Mouse (Mus musculus) adrenal gland, postnatal 4 days (tissue): ENCODE measurements around the gene Ilf2. TPM values are rescaled to one million over a fixed set of nuclear protein-coding genes. Genes with fewer than 3 reads are reported as not detected.

Experiments
- total RNA-seq, 2 experiments: library from RNA; stranded (reverse); gene quantifications; 2 replicates each; pipeline ENCODE4 v1.2.3; 2021

The Ilf2 gene
- total RNA-seq, 2 experiments from 2014 or later, result 81.8 to 92.6 TPM

Other genes with a start within 250 kb of the Ilf2 start
- gene Jtb, start 244.5 kb upstream of the Ilf2 start, total RNA-seq, result 10 to 100 TPM; 62.8 to 64.6 TPM
- under 1 TPM; 0.87 to 0.98 TPM for gene Creb3l4, start 232.6 kb upstream of the Ilf2 start, total RNA-seq
- 100 to 1,000 TPM; 136 TPM for gene Slc39a1, start 228.0 kb upstream of the Ilf2 start, total RNA-seq
- gene Crtc2, start 222.0 kb upstream of the Ilf2 start, total RNA-seq, result 10 to 100 TPM; 57.6 to 57.9 TPM
- 10 to 100 TPM; 15.5 to 17.4 TPM for gene Dennd4b, start 210.9 kb upstream of the Ilf2 start, total RNA-seq
- 100 to 1,000 TPM in 1 of 2 experiments, 10 to 100 TPM in 1; 90.7 to 105 TPM for gene Gatad2b, start 182.9 kb upstream of the Ilf2 start, total RNA-seq
- gene Slc27a3, start 86.2 kb upstream of the Ilf2 start, total RNA-seq, result 10 to 100 TPM; 76.7 to 83.4 TPM
- 10 to 100 TPM; 56.4 to 57.6 TPM for gene Ints3, start 42.5 kb upstream of the Ilf2 start, total RNA-seq
- 100 to 1,000 TPM; 120 to 121 TPM for gene Npr1, start 10.3 kb upstream of the Ilf2 start, total RNA-seq
- 10 to 100 TPM; 70.9 to 72.3 TPM for gene Snapin, start 14.9 kb downstream of the Ilf2 start, total RNA-seq
- gene Chtop, start 33.4 kb downstream of the Ilf2 start, total RNA-seq, result 100 to 1,000 TPM; 137 to 138 TPM
- 10 to 100 TPM; 67.1 TPM for gene S100a1, start 38.3 kb downstream of the Ilf2 start, total RNA-seq
- 10 to 100 TPM; 23.9 to 24.7 TPM for gene S100a13, start 38.3 kb downstream of the Ilf2 start, total RNA-seq
- 1 to 10 TPM in 1 of 2 experiments, under 1 TPM in 1; 0.54 to 1.2 TPM for gene S100a14, start 50.7 kb downstream of the Ilf2 start, total RNA-seq
- 10 to 100 TPM; 68.4 to 74.4 TPM for gene S100a16, start 61.1 kb downstream of the Ilf2 start, total RNA-seq
- not detected for gene S100a3, start 84.5 kb downstream of the Ilf2 start, total RNA-seq
- gene S100a2, start 114.1 kb downstream of the Ilf2 start, total RNA-seq, result not detected
- gene Gm42674, start 125.8 kb downstream of the Ilf2 start, total RNA-seq, result not detected
- gene S100a4, start 127.6 kb downstream of the Ilf2 start, total RNA-seq, result 10 to 100 TPM; 11.4 to 14.7 TPM
- gene S100a5, start 132.4 kb downstream of the Ilf2 start, total RNA-seq, result not detected
- gene S100a6, start 136.8 kb downstream of the Ilf2 start, total RNA-seq, result 10 to 100 TPM; 71.7 to 72.5 TPM
- gene S100a7a, start 177.9 kb downstream of the Ilf2 start, total RNA-seq, result not detected
- gene S100a8, start 192.9 kb downstream of the Ilf2 start, total RNA-seq, result 100 to 1,000 TPM in 1 of 2 experiments, 10 to 100 TPM in 1; 48.2 to 155 TPM
- 100 to 1,000 TPM in 1 of 2 experiments, 10 to 100 TPM in 1; 64.8 to 191 TPM for gene S100a9, start 219.6 kb downstream of the Ilf2 start, total RNA-seq